Mouse (Mus musculus): ENCODE results near the gene Lrrc31.

DNA sequence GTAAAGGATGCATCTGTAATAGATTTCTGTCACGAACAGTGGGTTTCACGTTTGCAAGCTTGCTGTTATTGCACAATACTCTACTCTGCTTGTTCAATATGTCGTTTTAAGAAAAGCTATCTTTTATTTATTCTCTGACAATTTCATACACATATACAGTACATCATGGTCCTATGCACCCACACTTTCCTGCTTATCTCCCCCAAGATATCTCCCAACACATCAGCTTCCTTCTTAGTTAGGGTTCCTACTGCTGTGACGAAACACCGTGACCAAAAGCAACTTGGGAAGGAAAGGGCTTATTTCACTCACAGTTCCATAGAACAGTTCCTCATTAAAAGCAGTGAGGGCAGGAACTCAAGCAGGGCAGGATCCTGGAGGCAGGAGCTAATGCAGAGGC is 43.7 kb downstream of the Lrrc31 start:
- TF ChIP-seq POLR2A (IDR thresholded peaks at IDR 0.05; ENCODE audit: borderline replicate concordance, low read depth, low read length) (no peak), CTCF (IDR thresholded peaks at IDR 0.05; ENCODE audit: low read depth, low read length) (no peak)

Data from bone marrow macrophage, adult 2 months (primary cell).